Mouse (Mus musculus) gastrocnemius, postnatal 25 days (tissue): Measurements from ENCODE around the gene Iqch. TPM values are rescaled to one million over a fixed set of nuclear protein-coding genes. Genes with fewer than 3 reads are reported as not detected.
"Not testable (repeated sequence)": the region's sequence is repeated elsewhere in the genome, so short reads cannot be mapped to it uniquely, and the experiment has no call there.

Experiments
- DNase-seq: peaks from one replicate; pipeline ENCODE4 v3.0.0; 2022
- total RNA-seq, 2 experiments: library from RNA; stranded (reverse); gene quantifications; 1 replicate in 1 of 2; 2 replicates in 1 of 2; pipeline ENCODE4 v1.2.3; 2021

Gene Iqch
- total RNA-seq, 2 experiments from 2014 or later, result not detected

DNA sequence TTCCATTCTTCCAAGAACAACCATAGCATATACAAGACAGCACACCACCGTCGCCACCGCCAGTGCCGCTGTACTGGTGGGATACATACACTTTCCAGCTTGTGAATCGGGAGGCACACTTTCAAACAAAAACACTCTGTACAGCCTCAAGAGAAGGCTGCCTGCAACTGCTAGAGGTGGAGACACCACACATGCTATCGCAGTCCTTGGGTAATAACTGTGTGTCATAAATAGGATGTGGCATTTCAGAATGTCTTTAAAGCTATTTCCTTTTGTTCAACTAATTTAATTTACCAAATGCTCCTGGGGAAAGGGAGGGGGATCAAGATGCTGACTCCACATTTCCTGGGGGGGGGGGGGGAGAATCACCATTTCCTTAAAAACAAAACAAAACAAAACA lies 34.0 kb downstream of the Iqch start:
- DNase-seq, result no peak

DNA sequence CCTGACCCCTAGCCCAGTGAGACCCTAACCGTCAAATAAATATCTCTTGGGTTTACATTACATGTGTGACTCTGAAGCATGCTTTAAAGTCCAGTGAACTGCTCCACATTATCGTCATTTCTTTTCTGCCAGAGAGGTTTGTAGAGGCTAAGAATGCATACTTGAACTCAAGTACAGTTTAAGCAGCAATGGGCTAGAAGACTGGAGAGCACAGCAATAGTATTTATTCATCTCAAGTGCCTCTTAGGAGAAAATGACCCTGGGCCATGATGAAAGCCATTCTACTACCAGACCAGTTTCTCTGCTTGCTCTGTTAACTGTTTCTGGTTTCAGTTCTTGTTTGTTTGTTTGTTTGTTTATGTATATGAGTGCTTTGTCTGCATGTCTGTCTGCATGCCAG lies 38.9 kb downstream of the Iqch start:
- DNase-seq, result no peak

DNA sequence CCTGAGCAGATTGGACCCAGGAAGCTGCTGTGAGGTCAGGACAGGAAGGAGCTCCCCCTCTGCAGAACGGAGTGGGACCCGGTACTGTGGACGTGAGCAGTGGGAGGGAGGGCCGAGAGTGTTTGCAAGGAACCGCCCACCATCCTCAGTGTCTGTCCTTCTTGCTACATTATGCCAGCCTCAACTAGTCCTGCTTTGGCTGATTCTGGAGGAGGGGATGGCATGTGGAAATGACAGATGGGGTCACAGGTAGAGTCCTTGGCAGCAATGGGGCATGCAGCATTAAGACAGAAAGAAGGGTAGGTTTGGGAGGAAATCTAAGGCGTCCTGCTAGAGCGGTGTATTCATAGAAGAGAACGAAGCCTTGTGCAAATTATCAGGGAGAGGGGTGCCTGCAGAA lies 40.4 kb downstream of the Iqch start:
- no peak for DNase-seq

DNA sequence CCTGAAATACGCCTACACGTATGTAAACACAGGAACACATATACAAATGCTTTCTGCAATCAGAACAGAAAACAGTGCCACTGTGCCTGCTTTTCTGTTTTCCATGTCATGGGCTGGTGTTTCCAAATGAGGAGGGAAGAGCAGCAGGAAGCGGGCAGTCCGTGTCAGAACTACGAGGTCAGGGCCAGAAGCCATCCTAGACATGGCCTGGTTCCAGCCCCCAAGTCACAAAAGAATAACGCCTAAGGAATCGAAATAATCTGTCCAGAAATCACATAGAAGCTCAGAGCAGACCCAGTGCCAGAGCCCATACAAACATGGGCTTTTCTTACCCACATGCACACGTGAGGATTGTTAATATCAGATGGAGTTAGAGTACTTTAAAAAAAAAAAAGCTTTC lies 45.4 kb downstream of the Iqch start:
- DNase-seq, result no peak

DNA sequence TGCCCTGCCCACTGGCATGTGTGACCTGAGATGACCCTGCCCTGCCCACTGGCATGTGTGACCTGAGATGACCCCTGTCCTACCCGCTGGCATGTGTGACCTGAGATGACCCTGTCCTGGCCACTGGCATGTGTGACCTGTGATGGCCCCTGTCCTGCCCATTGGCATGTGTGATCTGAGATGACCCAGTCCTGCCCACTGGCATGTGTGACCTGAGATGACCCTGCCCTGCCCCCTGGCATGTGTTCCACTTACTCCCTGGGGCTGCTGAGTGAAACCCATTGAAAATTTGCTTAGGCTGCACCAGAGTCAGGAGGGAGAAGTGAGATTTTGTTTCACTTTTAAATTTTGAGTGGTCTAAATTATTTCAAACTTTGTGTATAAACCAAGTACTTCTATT lies 46.0 kb downstream of the Iqch start:
- DNase-seq, result no peak

DNA sequence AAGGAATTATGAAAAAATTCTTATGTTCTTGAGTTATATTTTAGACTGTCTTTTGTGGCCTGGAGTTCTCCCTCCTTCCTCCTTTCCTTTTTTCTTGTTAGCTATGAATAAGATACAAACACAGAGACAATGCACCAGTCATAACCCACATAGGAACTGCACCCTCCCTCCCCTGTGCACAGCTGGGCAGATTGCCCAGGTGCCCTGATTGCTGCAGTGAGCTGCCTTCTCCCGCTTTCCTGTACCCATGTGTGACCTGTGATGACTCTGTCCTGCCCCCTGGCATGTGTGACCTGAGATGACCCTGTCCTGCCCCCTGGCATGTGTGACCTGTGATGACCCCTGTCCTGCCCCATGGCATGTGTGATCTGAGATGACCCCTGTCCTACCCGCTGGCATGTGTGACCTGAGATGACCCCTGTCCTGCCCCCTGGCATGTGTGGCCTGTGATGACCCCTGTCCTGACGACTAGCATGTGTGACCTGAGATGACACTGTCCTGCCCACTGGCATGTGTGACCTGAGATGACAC lies 46.8 kb downstream of the Iqch start:
- no peak for DNase-seq

DNA sequence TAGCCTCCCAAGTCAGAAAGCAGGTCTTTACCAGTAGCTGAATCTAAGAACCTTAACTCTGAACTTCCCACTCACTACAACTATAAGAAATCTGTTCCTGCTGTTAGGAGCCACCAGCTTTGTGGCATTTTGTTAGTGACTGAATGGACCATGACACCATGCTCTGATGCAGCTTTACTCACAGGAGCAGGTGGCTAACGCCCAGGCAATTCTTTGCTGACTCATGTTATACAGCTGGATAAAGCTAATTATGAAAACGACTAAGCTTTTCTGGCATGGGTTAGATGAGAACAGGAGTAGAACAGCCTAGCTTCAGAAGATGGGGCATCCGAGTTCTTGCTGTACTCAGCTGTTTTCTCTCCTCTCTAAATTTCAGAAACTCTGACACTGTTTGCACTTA lies 48.7 kb downstream of the Iqch start:
- DNase-seq, result no peak

DNA sequence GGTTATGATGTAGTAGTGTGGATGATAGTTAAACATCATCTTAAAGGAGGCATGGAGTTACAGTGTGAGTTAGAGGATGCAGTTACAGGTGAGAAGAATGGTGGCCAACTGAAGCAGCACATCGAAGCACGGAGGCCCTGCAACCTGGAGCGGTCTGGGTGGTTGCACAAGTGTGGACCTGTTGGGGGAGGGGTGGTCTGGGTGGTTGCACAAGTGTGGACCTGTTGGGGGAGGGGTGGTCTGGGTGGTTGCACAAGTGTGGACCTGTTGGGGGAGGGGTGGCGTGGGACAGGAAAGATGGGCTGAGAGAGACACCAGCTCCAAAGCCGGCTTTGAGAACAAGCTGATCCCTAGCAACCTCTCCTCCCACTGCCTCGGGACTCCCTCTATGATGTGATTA lies 51.6 kb downstream of the Iqch start:
- not testable (repeated sequence) for DNase-seq

DNA sequence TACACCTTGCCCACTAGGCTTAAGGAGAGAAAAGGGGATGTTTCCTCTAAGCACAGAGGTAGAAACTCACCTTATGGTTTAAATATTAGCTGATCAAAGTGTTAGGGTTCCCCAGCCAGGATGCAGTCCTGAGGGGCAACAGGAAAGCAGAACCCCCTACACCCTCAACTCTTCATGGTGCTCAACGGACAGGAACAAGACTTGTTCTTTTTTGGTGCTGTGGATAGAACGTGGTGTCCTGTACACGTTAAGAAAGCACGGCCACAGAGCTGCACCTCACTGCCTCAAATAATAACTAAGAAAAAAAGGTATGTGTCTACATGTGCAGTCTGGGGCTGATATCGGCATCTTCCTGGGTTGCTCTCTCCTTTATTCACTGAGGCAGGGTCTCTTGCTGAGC lies 53.3 kb downstream of the Iqch start:
- DNase-seq, result no peak

DNA sequence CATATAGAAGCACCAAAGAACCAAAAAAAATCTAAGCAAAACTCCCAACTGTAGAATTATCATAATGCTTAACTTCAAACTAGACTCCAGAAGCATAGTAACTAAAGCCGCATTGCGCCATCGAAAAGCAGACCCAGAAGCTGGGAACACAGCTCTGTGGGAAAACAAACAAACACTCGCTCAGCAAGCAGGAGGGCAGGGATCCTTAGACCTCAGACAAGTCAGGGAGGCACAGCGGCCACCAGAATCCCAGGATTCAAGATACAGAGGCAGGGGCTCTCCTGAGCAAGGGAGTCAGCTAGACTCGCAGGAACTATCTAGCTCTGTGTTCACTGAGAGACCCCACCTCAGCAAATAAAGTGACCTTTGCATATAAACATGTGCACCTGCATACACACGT lies 60.4 kb downstream of the Iqch start:
- no peak for DNase-seq

DNA sequence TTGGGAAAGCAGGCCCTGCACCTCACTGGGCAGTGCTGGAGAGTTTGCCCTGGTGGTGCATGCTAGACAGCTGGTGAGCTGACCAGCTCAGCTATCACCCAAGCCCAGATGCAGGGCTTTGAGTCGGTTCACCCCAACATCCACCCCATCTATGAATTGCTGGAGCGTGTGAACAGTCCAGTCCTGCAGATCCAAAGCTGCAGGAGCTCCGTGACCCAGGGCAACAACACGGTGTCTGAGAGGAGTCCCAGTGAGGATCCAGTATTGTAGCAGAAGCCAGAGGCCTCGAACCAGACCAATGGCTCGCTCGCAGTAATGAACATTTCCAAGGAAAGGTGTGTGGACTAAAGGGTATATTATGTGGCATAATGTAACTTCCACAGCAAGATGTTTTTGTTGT lies 61.0 kb downstream of the Iqch start:
- DNase-seq, result no peak

DNA sequence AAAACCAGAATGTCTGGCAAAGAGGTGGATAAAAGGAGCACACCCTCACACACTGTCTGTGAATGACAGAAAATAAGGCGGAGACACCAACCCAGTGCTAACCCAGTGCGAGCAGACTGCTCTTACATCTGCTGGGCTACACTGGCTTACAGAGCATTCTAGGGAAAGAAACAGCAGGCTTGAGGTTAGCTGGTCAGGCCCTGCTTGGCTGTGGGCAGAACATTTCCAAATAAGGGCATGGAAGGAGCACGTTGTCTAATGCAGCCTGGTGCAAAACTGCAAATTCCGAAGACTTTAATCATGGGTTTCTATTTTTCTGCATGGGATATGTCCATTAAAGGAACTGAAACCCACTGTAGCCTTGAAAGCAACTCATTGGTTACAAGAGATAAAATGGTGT lies 64.8 kb downstream of the Iqch start:
- DNase-seq, result no peak

DNA sequence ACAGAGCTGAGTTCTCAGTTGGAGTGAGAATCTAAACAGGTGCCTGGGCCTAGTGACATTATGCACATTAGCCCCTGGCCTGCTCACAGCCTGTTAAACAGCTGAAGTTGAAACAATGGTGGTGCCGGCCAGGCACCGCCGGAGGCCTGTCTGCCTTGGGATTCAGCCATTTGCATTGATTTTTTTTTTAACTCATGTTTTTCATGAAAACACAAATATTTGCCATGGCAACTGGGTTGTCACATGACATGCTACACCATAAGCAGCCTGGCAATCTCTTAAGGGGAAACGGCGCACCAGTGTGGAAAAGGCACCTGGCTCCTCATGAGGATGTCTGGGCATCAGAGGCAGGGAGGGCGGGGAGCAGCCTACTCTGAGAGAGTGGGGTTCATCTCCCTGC lies 67.3 kb downstream of the Iqch start:
- no peak for DNase-seq

DNA sequence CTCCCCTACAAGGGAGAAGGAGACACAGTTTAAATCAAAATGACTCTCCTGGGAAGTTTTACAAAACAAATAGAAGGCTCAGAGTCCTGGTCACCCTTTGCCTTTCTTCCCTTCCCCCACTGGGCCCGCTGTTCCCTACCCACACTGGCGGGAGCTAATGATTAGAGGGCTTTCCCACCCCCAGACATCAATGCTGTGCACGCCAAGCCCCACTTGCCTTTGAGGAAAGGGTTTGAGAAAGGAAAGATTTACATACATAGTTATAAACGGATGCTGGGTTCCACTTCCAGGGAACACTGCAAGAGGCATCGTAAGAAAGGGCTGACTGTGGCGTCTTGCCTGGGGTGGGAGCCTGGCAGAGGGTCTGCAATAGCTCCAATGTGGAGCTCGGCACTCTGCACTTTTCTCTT lies 67.9 kb downstream of the Iqch start:
- DNase-seq, result no peak

DNA sequence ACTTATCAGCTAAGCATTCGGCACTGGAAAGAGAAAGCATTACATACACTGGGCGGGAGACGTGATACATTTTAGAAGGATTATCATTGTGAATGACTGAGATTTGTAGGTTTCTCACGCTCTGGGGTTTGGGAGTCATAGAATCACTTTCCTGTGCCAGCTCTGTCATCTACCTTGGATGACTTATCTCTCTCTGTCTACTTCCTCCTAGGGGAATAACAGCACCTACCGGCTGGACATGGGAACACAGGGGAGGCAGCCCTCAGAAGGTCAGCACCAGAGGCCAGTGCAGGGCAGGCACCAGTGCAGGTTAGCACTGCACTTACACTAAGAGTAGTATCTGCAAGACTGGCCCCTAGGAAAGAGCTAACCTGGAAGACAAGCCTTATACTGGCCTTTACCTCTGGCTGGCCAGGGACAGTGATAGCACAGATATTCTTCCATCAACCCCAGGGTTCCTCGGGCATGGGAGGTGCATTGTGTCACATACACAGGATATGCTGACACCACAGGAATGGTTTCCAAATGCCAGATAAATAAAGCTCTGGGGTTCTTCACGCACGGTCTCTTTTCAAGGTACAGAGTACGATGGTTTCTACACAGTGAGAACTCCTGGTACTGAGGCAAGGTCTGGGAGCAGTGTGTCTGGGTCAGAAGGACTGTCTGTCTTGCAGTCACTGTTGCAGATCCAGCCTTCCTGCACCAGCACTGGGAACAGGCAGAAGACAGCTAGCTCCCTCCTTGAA lies 69.2 kb downstream of the Iqch start:
- DNase-seq, result no peak

DNA sequence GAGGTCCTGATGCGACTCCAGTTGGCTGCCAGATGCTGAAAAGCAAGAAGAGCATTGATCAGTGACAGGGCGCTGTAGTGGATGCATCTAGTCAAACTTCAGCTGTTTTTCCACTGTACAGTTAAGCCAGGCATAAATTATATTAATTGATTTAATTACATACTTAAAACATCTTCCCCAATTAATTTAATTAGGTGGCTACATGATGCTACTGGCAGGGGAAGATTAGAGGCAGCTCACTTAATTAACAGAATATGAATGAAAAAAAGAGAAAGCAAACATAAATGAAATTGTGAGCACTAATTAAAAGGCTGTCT lies 78.4 kb downstream of the Iqch start:
- no peak for DNase-seq

DNA sequence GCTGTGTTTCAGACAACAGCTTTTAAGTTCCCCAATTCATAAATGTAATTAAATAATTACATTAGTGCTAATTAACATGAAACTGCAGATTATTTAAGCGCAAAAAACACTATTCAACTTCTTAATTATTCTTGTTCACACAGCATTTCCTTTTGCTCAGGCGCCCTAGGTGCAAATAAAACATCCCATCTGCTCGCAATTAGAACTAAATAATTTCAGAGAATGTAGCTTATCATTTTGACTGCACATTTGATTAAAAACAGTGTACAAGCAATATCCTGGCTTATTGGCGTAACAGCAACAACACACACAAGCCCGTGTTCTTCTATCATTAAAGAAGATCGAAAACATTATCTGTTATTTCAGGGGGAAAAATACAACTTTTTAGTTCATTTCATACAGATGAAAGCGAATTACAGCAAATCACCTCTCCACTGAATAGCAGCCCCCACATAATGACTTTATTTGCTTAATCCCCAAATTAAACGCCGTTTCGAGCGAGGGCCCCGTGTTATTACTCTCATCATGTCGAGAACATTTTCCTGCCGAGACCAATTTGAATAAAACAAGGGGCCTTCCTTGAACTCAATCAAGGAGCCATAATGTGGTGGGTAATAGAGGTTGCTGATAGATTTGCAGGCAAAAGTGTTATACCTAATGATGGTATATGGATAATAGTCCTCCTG lies 78.9 kb downstream of the Iqch start:
- DNase-seq, result no peak

DNA sequence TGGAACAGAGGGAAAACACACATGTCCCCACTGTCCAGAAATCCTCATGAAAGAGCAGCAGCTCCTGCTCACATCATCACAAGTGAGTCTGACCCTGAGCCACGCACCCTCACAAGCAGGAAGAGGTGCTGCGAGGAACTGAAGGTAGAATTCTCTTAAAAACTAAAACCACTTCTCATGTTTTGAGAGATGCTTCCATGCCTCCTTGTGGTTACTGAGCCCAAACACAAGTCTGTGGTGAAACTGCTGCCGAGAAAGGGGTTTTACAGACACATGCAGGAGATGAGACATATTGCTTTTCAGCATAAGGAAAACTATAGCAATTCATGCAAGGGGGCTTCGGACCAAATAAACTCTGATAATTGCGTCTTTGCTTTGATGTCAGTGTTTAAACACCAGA lies 89.4 kb downstream of the Iqch start:
- DNase-seq, result no peak

DNA sequence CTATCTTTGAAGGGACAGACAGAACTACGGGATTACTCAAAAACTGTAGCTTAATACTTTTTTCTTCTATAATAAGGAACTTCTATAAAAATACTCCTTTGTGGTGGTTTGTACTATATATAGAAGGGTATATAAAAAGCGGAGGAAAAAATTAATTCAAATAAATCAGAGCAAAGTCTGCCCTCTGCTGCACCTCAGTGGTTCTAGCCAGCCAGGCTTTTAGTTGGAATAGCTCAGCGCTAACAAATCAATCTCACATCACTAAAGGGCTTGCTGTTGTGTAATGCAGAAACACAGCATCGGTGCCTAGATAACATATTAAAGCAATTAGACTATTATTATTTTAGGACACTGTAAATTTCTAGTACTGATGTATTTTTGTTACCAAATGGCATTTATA lies 91.3 kb downstream of the Iqch start:
- DNase-seq, result no peak

DNA sequence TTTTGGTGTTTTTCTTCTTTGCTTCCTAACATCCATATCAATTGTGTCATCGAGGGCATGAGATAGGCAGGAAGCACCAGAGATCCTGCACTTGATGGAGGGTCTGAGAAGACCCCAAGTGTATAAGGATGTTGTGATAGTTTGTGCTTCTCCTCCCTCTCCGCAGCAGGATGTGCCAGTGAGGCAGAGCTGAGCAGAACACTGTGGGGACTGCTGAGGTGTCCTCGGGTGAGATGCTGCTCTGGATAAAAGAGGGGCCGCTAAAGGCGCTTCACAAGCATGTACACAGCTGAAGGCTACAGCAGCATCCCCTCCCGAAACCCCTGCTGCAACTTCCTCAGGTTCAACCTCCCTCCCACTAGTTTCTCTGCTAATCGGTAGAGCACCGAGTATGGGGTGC lies 95.2 kb downstream of the Iqch start:
- no peak for DNase-seq

DNA sequence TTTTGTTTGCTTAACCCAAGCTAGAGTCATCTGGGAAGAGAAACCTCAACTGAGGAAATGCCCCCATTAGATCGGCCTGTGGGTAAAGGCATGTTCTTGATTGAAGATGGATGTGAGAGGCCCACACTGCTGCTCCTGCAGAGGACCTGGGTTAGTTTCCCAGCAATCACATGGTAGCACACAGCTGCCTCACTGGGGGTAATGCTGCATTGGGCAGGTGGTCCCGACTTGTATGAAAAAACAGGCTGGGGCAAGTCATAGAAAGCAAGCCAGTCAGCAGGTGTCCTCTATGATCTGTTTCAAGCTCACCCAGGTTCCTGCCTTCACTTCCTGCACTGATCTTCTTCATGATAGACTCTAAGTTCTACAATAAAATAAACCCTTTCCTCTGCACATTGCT lies 98.4 kb downstream of the Iqch start:
- DNase-seq, result no peak

DNA sequence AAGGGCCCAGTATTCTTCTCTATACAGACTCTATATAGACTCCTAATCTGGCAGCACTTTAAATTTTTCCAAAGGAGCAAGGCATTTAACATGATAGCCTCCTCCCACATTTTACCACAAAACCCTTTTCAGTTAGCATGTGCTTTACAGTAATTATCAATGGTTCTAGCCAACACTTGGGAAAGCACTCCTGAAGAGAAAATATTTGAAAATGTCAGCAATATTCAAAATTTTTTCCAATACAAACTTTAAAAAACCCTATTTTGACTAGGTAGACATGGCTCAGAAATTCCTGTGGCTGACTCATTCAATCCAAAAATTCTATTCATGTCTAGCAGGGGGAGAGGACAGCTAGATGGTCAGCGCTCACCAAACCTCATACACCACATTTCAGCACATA lies 100.8 kb downstream of the Iqch start:
- no peak for DNase-seq

DNA sequence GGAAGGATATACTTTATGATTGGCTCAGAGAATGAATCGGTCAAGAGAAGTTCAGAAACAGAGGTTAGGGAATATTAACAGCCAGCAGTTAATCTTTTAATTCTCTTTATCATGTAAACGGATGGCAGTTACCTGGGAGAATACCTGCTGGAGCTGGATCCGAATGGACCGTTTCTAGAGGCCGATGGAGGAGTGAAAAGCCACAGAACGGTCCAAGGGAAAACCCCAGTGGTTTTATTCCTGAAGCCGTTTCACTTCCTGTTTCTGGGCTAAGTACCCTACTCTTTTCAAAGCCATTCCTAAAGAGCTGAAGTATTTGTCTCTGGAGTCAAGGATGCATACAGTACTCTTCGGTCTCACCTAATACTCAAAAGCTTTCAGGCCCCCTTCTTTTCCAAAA lies 102.4 kb downstream of the Iqch start:
- no peak for DNase-seq

DNA sequence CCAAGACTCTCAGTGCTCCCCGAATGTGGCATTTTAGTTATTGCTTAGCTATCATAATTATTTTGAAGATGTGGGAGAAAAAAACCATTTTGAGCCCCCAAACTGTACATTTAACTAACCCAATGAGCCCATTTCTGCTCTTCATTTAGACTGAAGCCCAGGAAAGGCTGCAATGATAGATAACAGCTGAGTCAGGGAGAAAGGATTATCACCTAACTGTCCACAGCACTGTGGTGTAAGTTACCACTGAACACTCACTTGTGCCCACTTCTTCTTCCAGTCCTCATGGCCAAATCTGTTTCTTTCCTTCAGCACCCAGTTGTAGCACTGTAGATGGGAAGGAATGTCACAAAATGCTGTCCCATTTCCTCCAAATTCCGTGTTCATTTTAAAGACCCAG lies 106.5 kb downstream of the Iqch start:
- no peak for DNase-seq
